28 mouse cellular contexts compared by ENCODE assay signal in the genomic region with DNA sequence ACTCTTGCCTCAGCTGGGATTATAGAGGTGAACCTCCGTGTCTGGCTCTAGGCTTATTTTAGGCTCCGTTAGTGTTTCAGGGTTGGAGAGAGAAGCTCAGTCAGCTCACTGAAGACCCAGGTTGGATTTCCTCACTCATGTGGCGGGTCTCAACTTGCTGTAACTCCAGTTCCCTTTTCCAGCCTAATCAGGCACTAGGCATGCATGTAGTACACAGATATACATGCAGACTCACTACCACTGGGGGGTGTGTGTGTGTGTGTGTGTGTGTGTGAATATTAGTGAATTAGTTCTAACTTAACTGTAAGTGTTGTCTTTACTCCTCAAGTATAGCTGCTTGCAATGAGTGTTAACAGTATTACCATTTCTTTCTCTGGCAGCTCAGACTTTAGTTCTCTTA.
DNase-seq lines count a peak whose midpoint lies in the region; ATAC-seq and TF ChIP-seq lines count a peak whose summit lies in the region.
"Had no signal": no experiment of that assay in that cellular context is flagged by ENCODE, and none has a peak within 500 bp of the region (broad histone marks: within the 10 kb centered on the region; RNA-seq: fewer than 3 reads in every experiment).

No protein-coding gene starts in this region.

- no peak for DNase-seq in lung, postnatal 14 days
- peak; percentile 89 for DNase-seq in MEL (ENCODE audit: low read depth, low spot score)
- DNase-seq in left cerebral cortex, adult 8-10 months (ENCODE audit: low spot score in 2 of 2) = no peak
- no peak for DNase-seq in kidney, adult 18-20 months
- DNase-seq in gastrocnemius, postnatal 25 days = no peak
- DNase-seq: adrenal gland, postnatal 10 days; B cell, adult 2 months; cerebellum, adult 11-12 months; cerebellum, adult 9-11 months; gastrocnemius, postnatal 36 days; heart, adult 2 months; heart, postnatal 10 days; kidney, adult 2 months; kidney, postnatal 36 days; liver; lung, adult 2 months had no signal

- no peak for TF ChIP-seq RAD21 in MEL (IDR thresholded peaks at IDR 0.05; ENCODE audit: low read depth, low read length)

- no peak for ATAC-seq in lung, embryonic 15.5 days (ENCODE audit: borderline replicate concordance, extremely low read depth, low FRiP score, low TSS enrichment)
- peak; percentile 90 for ATAC-seq in granulocyte monocyte progenitor cell, adult 5-6 weeks (replicated peaks; ENCODE audit: poor library complexity, severe bottlenecking)
- ATAC-seq: forebrain, embryonic 13.5 days had no signal

- no peak overlapping the region for H3K4me3 ChIP-seq in lung, embryonic 15.5 days
- no peak overlapping the region for H3K4me3 ChIP-seq in MEL (ENCODE audit: control insufficient read depth in 1 of 2, insufficient read depth in 1 of 2, low read depth in 2 of 2, low read length in 2 of 2)
- H3K4me3 ChIP-seq: forebrain, embryonic 13.5 days; heart, adult 2 months; heart, embryonic 13.5 days; layer of hippocampus, adult 2 months; left cerebral cortex, adult 2 months; megakaryocyte, embryonic 14.5 days; midbrain, embryonic 12.5 days; myocyte; neural tube, embryonic 13.5 days had no signal

- no peaks in the 10 kb centered on the region for H3K27me3 ChIP-seq in lung, embryonic 15.5 days
- no peaks in the 10 kb centered on the region for H3K27me3 ChIP-seq in MEL (ENCODE audit: control insufficient read depth in 1 of 2, insufficient read depth in 2 of 2, low read length in 2 of 2)
- H3K27me3 ChIP-seq: forebrain, embryonic 13.5 days; heart, embryonic 13.5 days; megakaryocyte, embryonic 14.5 days; midbrain, embryonic 12.5 days; neural tube, embryonic 13.5 days had no signal

- 74% methylated on average over 3 of the region's 3 CpGs for WGBS in lung, embryonic 15.5 days

- no peaks in the 10 kb centered on the region for H3K79me2 ChIP-seq in MEL (ENCODE audit: control insufficient read depth, insufficient read depth, low read length, poor library complexity)

- peak; percentile 90 to 97 for TF ChIP-seq EP300 in MEL (IDR thresholded peaks at IDR 0.05; ENCODE audit: low read depth in 1 of 2, low read length in 2 of 2)

- H3K9me3 ChIP-seq in lung, embryonic 15.5 days = no peaks in the 10 kb centered on the region
- no peaks in the 10 kb centered on the region for H3K9me3 ChIP-seq in MEL (replicated peaks; ENCODE audit: insufficient read depth, low read length)
- H3K9me3 ChIP-seq: forebrain, embryonic 13.5 days; heart, embryonic 13.5 days; megakaryocyte, embryonic 14.5 days; midbrain, embryonic 12.5 days; neural tube, embryonic 13.5 days had no signal

- 0 out of 2 replicates have a peak overlapping the region, but pooled peaks have one; percentile 24 for H3K27ac ChIP-seq in lung, embryonic 15.5 days
- H3K27ac ChIP-seq in MEL (ENCODE audit: control insufficient read depth, low read depth, low read length) = peak overlapping the region; percentile 41
- H3K27ac ChIP-seq: forebrain, embryonic 13.5 days; heart, adult 2 months; heart, embryonic 13.5 days; hindbrain, embryonic 14.5 days; layer of hippocampus, adult 2 months; left cerebral cortex, adult 2 months; liver, embryonic 14.5 days; midbrain, embryonic 12.5 days; neural tube, embryonic 13.5 days had no signal

- H3K4me1 ChIP-seq in lung, embryonic 15.5 days = peaks cover 23% of the 10 kb centered on the region
- peaks cover 21 to 23% of the 10 kb centered on the region in 2 experiments for H3K4me1 ChIP-seq in MEL (ENCODE audit: control insufficient read depth in 1 of 2, insufficient read depth in 2 of 2, low read length in 2 of 2)
- H3K4me1 ChIP-seq: forebrain, embryonic 13.5 days; midbrain, embryonic 12.5 days; neural tube, embryonic 13.5 days had no signal

- no peak for TF ChIP-seq POLR2A in MEL (IDR thresholded peaks at IDR 0.05; ENCODE audit: control insufficient read depth in 1 of 2, insufficient read depth in 1 of 2, low read depth in 1 of 2, low read length in 2 of 2, poor library complexity in 1 of 2)

- no peaks in the 10 kb centered on the region for H3K36me3 ChIP-seq in lung, embryonic 15.5 days
- peaks cover 0 to 35% of the 10 kb centered on the region in 2 experiments; a peak in 2 of 4 replicates for H3K36me3 ChIP-seq in MEL (ENCODE audit: control insufficient read depth in 1 of 2, insufficient read depth in 2 of 2, low read length in 2 of 2)
- H3K36me3 ChIP-seq: heart, embryonic 13.5 days; midbrain, embryonic 12.5 days; neural tube, embryonic 13.5 days had no signal

- TF ChIP-seq CTCF in MEL (IDR thresholded peaks at IDR 0.05 in 2 of 3, conservative IDR thresholded peaks at IDR 0.05 in 1 of 3; ENCODE audit: control insufficient read depth in 1 of 3, insufficient read depth in 1 of 3, low read depth in 2 of 3, low read length in 3 of 3, poor library complexity in 1 of 3, severe bottlenecking in 1 of 3) = peak in 2 of 3 experiments; percentile 7 to 8; a peak in 1 of 6 replicates

- no peak overlapping the region for H3K9ac ChIP-seq in lung, embryonic 15.5 days
- H3K9ac ChIP-seq in MEL (ENCODE audit: control insufficient read depth, low read depth, low read length, poor library complexity, severe bottlenecking) = no peak overlapping the region
- H3K9ac ChIP-seq: forebrain, embryonic 13.5 days; heart, embryonic 13.5 days; hindbrain, embryonic 14.5 days; liver, embryonic 14.5 days; midbrain, embryonic 12.5 days; neural tube, embryonic 13.5 days had no signal

- no peak overlapping the region for H3K4me2 ChIP-seq in lung, embryonic 15.5 days
- H3K4me2 ChIP-seq: forebrain, embryonic 13.5 days; heart, embryonic 13.5 days; hindbrain, embryonic 14.5 days; midbrain, embryonic 12.5 days; neural tube, embryonic 13.5 days had no signal

TF ChIP-seq in MEL, 35 proteins besides CTCF, POLR2A, EP300 and RAD21:
- peak; percentile 71 for TF ChIP-seq SIN3A (IDR thresholded peaks at IDR 0.05; ENCODE audit: low read length)
- TF ChIP-seq ZKSCAN1 (IDR thresholded peaks at IDR 0.05; ENCODE audit: low read depth, low read length) = no peak
- peak; percentile 37; the same call in 1 of the 2 replicates for TF ChIP-seq MAZ (IDR thresholded peaks at IDR 0.05; ENCODE audit: low read depth, low read length)
- TF ChIP-seq MYB (IDR thresholded peaks at IDR 0.05; ENCODE audit: low read depth, low read length) = no peak
- TF ChIP-seq TAL1 (IDR thresholded peaks at IDR 0.05; ENCODE audit: low read length) = peak; percentile 56; the same call in 1 of the 2 replicates
- peak; percentile 50; the same call in 1 of the 2 replicates for TF ChIP-seq ETS1 (IDR thresholded peaks at IDR 0.05; ENCODE audit: low read depth, low read length)
- TF ChIP-seq HCFC1 (IDR thresholded peaks at IDR 0.05; ENCODE audit: low read depth, low read length) = no peak
- TF ChIP-seq JUND (IDR thresholded peaks at IDR 0.05; ENCODE audit: low read depth, low read length) = no peak
- no peak for TF ChIP-seq TBP (IDR thresholded peaks at IDR 0.05; ENCODE audit: low read depth, low read length)
- no peak for TF ChIP-seq NELFE (IDR thresholded peaks at IDR 0.05; ENCODE audit: low read depth, low read length)
- TF ChIP-seq MYC (IDR thresholded peaks at IDR 0.05; ENCODE audit: low read depth, low read length) = peak; percentile 78
- TF ChIP-seq GABPA (IDR thresholded peaks at IDR 0.05; ENCODE audit: low read depth, low read length) = no peak
- TF ChIP-seq ZC3H11A (IDR thresholded peaks at IDR 0.05; ENCODE audit: low read depth, low read length) = no peak
- peak; percentile 89 for TF ChIP-seq GATA1 (IDR thresholded peaks at IDR 0.05; ENCODE audit: low read depth, low read length)
- no peak for TF ChIP-seq KAT2A (conservative IDR thresholded peaks at IDR 0.05; ENCODE audit: low read depth, low read length)
- TF ChIP-seq SMC3 (IDR thresholded peaks at IDR 0.05; ENCODE audit: low read depth, low read length) = no peak; the same call in 1 of the 2 replicates
- no peak for TF ChIP-seq USF1 (IDR thresholded peaks at IDR 0.05; ENCODE audit: low read depth, low read length)
- peak; percentile 73 for TF ChIP-seq RCOR1 (IDR thresholded peaks at IDR 0.05; ENCODE audit: low read depth, low read length)
- no peak for TF ChIP-seq ZNF384 (IDR thresholded peaks at IDR 0.05; ENCODE audit: low read depth, low read length)
- TF ChIP-seq TCF12 (IDR thresholded peaks at IDR 0.05; ENCODE audit: low read depth, low read length) = peak; percentile 88
- peak; percentile 49 for TF ChIP-seq MXI1 (IDR thresholded peaks at IDR 0.05; ENCODE audit: low read depth, low read length)
